Mouse (Mus musculus) midbrain, embryonic 11.5 days (tissue): Measurements from ENCODE around the gene Zfand3. TPM values are rescaled to one million over a fixed set of nuclear protein-coding genes. Genes with fewer than 3 reads are reported as not detected.

Experiments used
- ATAC-seq: fragments of 200-750 bp; cut with Nextera tagmentation; 2 replicates; pipeline ENCODE4 v1.8.0; 2017; ENCODE audit warnings: moderate TSS enrichment, moderate library complexity; ENCODE audit not compliant: low FRiP score
- DNase-seq: peaks from one replicate; pipeline ENCODE4 v3.0.0; 2015; ENCODE audit warnings: low spot score; ENCODE audit errors: missing footprints
- H3K27ac ChIP-seq: fragments of 300-500 bp; sonication (generic); 2 replicates; pipeline ENCODE4 v1.5.1; 2014; ENCODE audit warnings: low read depth, low read length
- H3K27me3 ChIP-seq: fragments of 300-500 bp; sonication (generic); 2 replicates; pipeline ENCODE4 v1.6.1; 2014; ENCODE audit warnings: mild to moderate bottlenecking, low read length, moderate library complexity, mixed read lengths; ENCODE audit not compliant: control insufficient read depth, insufficient read depth
- H3K36me3 ChIP-seq: fragments of 300-500 bp; sonication (generic); 2 replicates; pipeline ENCODE4 v1.6.1; 2014; ENCODE audit warnings: mild to moderate bottlenecking, low read length, moderate library complexity, mixed read lengths; ENCODE audit not compliant: control insufficient read depth, insufficient read depth
- H3K4me1 ChIP-seq: fragments of 300-500 bp; sonication (generic); 2 replicates; pipeline ENCODE4 v1.6.1; 2014; ENCODE audit warnings: low read length; ENCODE audit not compliant: control insufficient read depth, insufficient read depth
- H3K4me2 ChIP-seq: fragments of 300-500 bp; sonication (generic); 2 replicates; pipeline ENCODE4 v1.6.1; 2014; ENCODE audit warnings: mild to moderate bottlenecking, moderate library complexity
- H3K4me3 ChIP-seq: fragments of 300-500 bp; sonication (generic); 2 replicates; pipeline ENCODE4 v1.5.1; 2014; ENCODE audit warnings: low read depth, low read length
- H3K9ac ChIP-seq: fragments of 300-500 bp; sonication (generic); 2 replicates; pipeline ENCODE4 v1.6.1; 2014; ENCODE audit warnings: low read length
- H3K9me3 ChIP-seq: fragments of 300-500 bp; sonication (generic); 2 replicates; pipeline ENCODE4 v1.6.1; 2016; ENCODE audit warnings: low read length; ENCODE audit not compliant: control insufficient read depth
- WGBS: fragments of 180-500 bp; shearing (Covaris S2); extraction: QIAGEN DNeasy Blood & Tissue Kit; methylation state at CpG from one replicate; pipeline ENCODE4 v1.1.7; 2014; 5-methylcytosine and 5-hydroxymethylcytosine counted together
- polyA plus RNA-seq: library from polyadenylated mRNA; unstranded; fragments of >200 nt; fragmentation: Nextera tagmentation; extraction: Ambion mirVana; gene quantifications from 2 replicates; pipeline ENCODE4 v1.2.1, GENCODE M21; 2014

The Zfand3 gene
- polyA plus RNA-seq, 1 experiment from 2014 or later: 63.9 TPM

DNA sequence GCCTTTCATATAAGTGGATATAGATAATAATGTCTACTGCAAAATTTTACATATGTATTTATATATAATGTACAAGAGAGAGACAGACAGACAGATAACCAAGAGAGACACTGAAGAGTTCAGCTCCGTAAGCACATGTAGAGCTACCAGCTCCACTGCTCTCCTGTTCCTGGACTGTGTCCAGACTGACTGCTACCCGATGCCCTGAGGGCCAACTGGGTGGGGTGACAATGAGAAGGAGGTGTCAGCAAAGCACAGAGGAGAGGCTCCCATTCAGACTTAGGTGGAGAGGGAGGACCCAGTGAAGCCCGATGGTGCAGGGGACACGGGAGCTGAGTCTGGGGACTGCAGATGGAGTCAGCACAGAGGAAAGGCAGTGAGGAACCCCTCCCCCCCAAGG lies 25.5 kb upstream of the Zfand3 start:
- Histone ChIP-seq H3K9me3 (no peaks in the 10 kb centered on the region), H3K27ac (no peak overlapping the region), H3K27me3 (no peaks in the 10 kb centered on the region), H3K4me2 (no peak overlapping the region), H3K4me1 (no peaks in the 10 kb centered on the region), H3K9ac (no peak overlapping the region), H3K4me3 (no peak overlapping the region), H3K36me3 (no peaks in the 10 kb centered on the region)
- 71% methylated on average over 4 of the region's 4 CpGs for WGBS
- no peak for ATAC-seq
- no peak for DNase-seq

DNA sequence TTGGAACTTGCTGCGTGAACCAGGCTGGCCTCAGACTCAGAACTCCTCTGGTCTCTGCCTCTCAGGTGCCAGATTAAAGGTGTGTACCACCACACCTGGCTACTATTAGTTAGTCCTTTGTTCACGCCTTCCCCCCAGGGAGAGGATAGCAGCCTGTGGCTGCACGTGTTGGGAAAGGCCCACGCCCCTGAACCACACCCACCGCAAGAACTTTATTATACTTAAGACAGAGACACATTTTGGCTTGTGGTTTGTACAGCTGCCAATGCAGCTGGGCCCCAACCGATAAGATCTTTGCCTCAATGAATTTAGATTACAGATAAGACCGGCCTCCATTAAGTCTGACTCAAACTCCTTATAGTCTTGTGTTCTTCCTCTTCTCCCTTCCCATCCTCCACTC lies 24.7 kb upstream of the Zfand3 start:
- H3K9me3 ChIP-seq: no peaks in the 10 kb centered on the region
- H3K27me3 ChIP-seq: no peaks in the 10 kb centered on the region
- no peaks in the 10 kb centered on the region for H3K4me1 ChIP-seq
- no peak overlapping the region for H3K4me3 ChIP-seq
- DNase-seq (no peak), ATAC-seq (no peak)
- no peak overlapping the region for H3K4me2 ChIP-seq
- H3K36me3 ChIP-seq: no peaks in the 10 kb centered on the region
- H3K9ac ChIP-seq: no peak overlapping the region
- H3K27ac ChIP-seq: no peak overlapping the region
- WGBS: 85% methylated on average over 7 of the region's 7 CpGs

DNA sequence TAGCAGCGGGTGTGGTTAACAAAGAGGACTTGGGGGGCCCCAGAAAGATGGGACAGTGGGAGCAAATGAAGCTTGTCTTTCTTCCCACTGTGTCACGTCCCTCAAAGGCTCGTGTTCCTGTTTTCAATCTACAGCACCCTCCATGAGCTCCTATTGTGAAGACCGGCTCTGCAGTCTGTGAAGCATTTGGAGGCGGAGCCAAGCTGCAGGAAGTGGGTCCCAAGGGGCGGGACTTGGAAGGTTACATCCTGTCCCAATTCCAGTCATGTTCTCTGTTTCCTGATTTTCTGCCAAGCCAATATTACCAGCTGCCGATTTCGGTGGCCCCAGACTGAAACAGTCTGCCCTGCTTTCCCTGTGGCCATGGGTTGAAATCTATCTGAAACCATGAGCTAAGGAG lies 23.0 kb upstream of the Zfand3 start:
- Histone ChIP-seq H3K9me3 (no peaks in the 10 kb centered on the region), H3K4me1 (no peaks in the 10 kb centered on the region), H3K4me3 (no peak overlapping the region), H3K9ac (no peak overlapping the region), H3K27me3 (no peaks in the 10 kb centered on the region), H3K36me3 (no peaks in the 10 kb centered on the region), H3K4me2 (no peak overlapping the region), H3K27ac (no peak overlapping the region)
- DNase-seq (no peak), ATAC-seq (no peak)
- 60% methylated on average over 8 of the region's 8 CpGs for WGBS

DNA sequence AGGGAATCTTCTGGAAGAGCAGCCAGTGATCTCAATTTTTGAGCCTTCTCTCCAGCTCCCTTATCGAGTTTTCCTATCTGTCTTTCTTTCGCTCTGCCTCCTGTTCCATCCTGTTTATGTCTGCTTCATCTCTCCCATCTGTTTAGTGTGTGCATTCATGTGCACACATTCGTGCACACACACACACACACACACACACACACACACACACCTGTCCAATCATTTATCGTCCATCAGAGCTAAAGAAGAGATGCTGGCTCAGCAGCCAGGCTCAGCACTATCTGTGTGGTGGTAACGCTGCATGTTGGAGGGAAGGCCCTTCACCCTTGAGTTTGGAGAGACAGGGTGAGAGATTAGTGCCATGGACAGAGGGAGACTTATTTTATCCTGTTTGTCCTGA lies 21.3 kb upstream of the Zfand3 start:
- 85% methylated on average over 5 of the region's 5 CpGs for WGBS
- ATAC-seq: no peak

DNA sequence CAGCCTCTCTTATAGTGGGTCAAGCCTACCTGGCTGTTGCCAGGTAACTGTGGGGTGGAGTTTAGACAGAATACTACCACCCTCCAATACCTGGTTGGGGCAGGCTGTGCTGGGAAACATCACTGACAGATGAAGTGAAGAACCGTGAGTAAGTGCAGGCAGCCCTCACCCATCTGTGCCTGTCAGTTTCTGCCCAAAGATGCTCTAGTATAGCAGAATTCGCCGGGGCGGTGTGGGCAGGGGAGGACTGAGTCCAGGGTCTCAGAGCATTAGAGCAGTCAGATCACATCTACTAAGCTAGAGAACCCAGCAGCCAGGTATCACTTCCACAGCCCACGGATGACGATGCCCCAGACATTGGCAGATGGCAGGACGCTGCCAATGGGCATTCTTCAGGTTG lies 19.6 kb upstream of the Zfand3 start:
- Histone ChIP-seq H3K9ac (no peak overlapping the region), H3K4me1 (no peaks in the 10 kb centered on the region), H3K9me3 (no peaks in the 10 kb centered on the region), H3K27ac (no peak overlapping the region), H3K4me2 (no peak overlapping the region), H3K27me3 (no peaks in the 10 kb centered on the region), H3K4me3 (no peak overlapping the region), H3K36me3 (no peaks in the 10 kb centered on the region)
- ATAC-seq (no peak), DNase-seq (no peak)
- 84% methylated on average over 7 of the region's 7 CpGs for WGBS

More for the DNA sequence above, 21.3 kb upstream of the Zfand3 start:
- H3K4me1 ChIP-seq: no peaks in the 10 kb centered on the region
- no peak overlapping the region for H3K27ac ChIP-seq
- no peak overlapping the region for H3K9ac ChIP-seq
- no peaks in the 10 kb centered on the region for H3K9me3 ChIP-seq
- DNase-seq: no peak
- H3K36me3 ChIP-seq: no peaks in the 10 kb centered on the region
- no peak overlapping the region for H3K4me3 ChIP-seq
- H3K4me2 ChIP-seq: no peak overlapping the region
- H3K27me3 ChIP-seq: no peaks in the 10 kb centered on the region

DNA sequence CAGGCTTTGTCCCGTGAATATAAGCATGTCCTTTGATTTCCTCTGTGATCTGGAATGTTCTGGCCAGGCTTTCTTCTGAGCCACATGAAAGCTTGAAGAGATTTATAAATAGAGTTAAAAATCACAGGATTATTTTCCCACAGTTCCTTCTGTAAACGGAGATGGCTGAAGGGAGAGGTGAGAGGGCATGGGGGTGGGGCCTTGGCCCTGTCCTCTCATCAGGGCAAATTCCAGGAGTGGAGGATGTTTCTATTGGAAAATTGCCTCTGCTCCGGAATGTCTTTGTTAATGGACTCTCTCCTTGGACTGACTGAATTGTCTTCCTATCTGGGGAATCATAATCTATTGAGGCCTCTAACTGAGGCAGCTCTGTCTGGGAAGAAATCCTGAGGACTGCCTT lies 19.0 kb upstream of the Zfand3 start:
- H3K9me3 ChIP-seq: no peaks in the 10 kb centered on the region
- H3K9ac ChIP-seq: no peak overlapping the region
- no peaks in the 10 kb centered on the region for H3K27me3 ChIP-seq
- no peaks in the 10 kb centered on the region for H3K36me3 ChIP-seq
- no peaks in the 10 kb centered on the region for H3K4me1 ChIP-seq
- H3K4me2 ChIP-seq: no peak overlapping the region
- no peak overlapping the region for H3K27ac ChIP-seq
- DNase-seq (no peak), ATAC-seq (no peak)
- 44% methylated on average over 3 of the region's 3 CpGs for WGBS
- H3K4me3 ChIP-seq: no peak overlapping the region

DNA sequence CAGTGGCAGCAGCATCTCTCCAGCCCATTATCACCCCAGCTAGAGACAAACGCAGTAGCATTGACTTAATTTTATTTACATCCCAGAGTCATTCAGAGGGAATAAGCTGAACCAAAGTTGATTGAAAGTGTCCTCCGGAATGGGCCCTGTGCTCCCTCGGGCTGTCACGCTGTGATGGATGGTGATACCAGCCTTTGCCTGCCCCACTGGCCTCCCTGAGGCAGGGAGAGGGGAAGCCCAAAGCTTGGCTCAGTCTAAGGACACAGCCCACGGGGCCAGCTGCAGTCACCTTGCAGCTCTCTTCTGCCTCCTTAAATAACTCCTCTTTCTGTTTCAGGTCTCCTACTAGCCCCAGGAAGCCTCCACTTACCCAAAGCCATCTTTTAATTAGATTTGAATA lies 16.4 kb upstream of the Zfand3 start:
- no peak for ATAC-seq
- 80% methylated on average over 5 of the region's 5 CpGs for WGBS
- Histone ChIP-seq H3K4me3 (no peak overlapping the region), H3K27me3 (no peaks in the 10 kb centered on the region), H3K9me3 (no peaks in the 10 kb centered on the region), H3K4me1 (no peaks in the 10 kb centered on the region), H3K36me3 (no peaks in the 10 kb centered on the region), H3K27ac (no peak overlapping the region), H3K4me2 (no peak overlapping the region), H3K9ac (no peak overlapping the region)
- DNase-seq: no peak

DNA sequence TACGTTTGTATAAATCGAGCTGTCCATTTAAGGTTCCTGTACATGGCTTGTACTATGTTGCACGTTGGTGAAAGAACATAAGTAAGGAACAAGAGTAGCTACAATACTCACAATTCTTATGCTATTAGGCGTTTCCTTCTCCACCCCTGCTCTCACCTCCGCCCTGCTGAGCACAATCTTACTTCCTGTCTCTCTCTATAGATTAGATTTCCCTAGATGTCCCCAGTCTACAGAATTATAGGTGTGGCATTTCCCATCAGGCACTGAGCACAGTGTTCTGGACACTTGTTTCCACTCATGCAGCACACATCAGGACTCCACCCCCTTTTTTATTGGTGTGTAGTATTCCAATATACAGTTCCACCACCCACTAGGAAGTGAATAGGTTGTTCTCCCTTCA lies 14.9 kb upstream of the Zfand3 start:
- H3K4me1 ChIP-seq: no peaks in the 10 kb centered on the region
- no peak overlapping the region for H3K27ac ChIP-seq
- H3K9me3 ChIP-seq: no peaks in the 10 kb centered on the region
- ATAC-seq (no peak), DNase-seq (no peak)
- H3K27me3 ChIP-seq: no peaks in the 10 kb centered on the region
- no peak overlapping the region for H3K9ac ChIP-seq
- H3K4me3 ChIP-seq: no peak overlapping the region
- WGBS: 80% methylated on average over 5 of the region's 5 CpGs
- H3K36me3 ChIP-seq: no peaks in the 10 kb centered on the region
- no peak overlapping the region for H3K4me2 ChIP-seq

DNA sequence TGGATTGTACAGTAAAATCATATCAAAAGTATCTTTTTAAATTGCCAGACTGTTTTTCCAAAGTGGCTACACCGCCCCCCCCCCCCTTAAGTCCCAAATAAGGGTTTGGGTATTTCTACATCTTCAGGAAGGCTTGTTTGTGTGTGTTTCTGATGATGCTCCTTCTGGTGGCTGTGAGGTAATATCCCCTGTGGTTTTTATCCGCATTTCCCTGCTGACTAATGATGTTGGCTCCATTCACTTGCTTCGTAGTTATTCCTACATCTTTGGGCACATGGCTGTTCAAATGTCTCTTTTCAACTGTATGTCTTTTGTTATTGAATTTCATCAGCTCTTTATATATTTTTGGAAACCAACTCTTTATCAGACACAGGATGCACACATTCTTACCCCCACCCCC lies 14.4 kb upstream of the Zfand3 start:
- H3K4me1 ChIP-seq: no peaks in the 10 kb centered on the region
- no peaks in the 10 kb centered on the region for H3K36me3 ChIP-seq
- no peak overlapping the region for H3K4me3 ChIP-seq
- no peak overlapping the region for H3K4me2 ChIP-seq
- H3K9me3 ChIP-seq: no peaks in the 10 kb centered on the region
- ATAC-seq (no peak), DNase-seq (no peak)
- WGBS: 87% methylated on average over 3 of the region's 3 CpGs
- no peak overlapping the region for H3K9ac ChIP-seq
- no peaks in the 10 kb centered on the region for H3K27me3 ChIP-seq
- no peak overlapping the region for H3K27ac ChIP-seq

DNA sequence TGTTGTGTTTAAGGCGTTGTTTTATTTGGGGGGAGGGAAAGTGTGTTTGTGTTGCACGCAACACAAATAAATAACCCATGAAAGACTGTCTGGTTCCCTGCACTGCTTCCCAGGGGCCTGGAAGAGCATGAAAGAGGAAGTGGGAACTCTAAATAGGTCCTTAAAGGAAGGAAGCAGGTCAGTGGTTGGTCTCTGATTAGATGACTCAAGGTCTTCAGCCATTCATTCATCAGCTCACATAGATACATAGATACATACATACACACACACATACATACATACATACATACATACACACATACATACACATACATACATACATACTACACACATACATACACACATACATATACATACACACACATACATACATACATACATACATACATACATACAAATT lies 13.7 kb upstream of the Zfand3 start:
- H3K4me3 ChIP-seq: no peak overlapping the region
- no peak for DNase-seq
- H3K27ac ChIP-seq: no peak overlapping the region
- no peaks in the 10 kb centered on the region for H3K4me1 ChIP-seq
- no peak overlapping the region for H3K9ac ChIP-seq
- no peaks in the 10 kb centered on the region for H3K36me3 ChIP-seq
- 89% methylated on average over 2 of the region's 2 CpGs for WGBS
- no peaks in the 10 kb centered on the region for H3K9me3 ChIP-seq
- no peak for ATAC-seq
- no peaks in the 10 kb centered on the region for H3K27me3 ChIP-seq
- H3K4me2 ChIP-seq: no peak overlapping the region
